Mouse (Mus musculus): Measurements from ENCODE around the gene Tlk2.
"Not testable (repeated sequence)": the region's sequence is repeated elsewhere in the genome, so short reads cannot be mapped to it uniquely, and the experiment has no call there.

The Tlk2 gene

DNA sequence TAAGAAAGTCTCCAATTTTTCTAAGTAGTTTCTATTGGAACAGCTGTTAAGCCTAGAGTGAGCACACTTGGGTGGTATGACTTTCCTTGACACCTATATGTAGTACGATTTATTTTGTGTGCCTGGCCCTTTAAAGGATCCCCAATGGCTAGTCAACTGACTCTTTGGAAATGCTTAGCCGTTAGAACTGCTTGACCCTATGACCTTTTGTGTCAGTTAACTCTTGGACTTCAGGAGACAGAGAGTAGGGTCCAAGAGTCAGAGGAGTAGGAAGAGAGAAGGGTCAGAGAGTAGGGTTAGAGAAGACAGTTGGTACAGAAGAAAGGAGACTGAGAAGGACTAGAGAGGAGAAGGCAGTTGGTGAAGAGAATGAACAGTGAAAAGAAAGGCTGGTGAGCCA lies at the start of gene Tlk2:
Gene Tlk2, plus strand, starts transcription at position 292 of the 400 bp plus-strand sequence.
- DNase-seq (ENCODE audit: low spot score in 2 of 2), result no peak

DNA sequence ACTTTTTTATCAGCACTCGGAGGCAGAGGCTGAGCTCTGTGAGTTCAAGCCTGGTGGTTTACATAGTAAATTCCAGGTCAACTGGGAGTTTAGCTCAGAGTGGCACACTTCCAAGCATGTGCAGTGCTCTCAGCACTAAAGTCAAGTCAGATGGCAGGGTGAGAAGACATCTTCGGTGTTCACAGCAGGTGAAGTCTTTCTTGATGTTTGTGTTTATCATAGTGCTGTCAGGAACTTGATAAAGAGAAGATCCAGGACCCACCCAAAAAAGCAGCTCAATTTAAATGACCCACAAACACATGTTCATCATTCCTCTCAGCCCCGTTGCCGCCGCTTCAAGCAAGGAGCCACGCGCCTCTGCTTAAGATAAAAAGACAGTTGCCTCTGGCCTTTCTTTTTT lies 42.9 kb upstream of the Tlk2 start:
- DNase-seq (ENCODE audit: low spot score in 2 of 2), result no peak

DNA sequence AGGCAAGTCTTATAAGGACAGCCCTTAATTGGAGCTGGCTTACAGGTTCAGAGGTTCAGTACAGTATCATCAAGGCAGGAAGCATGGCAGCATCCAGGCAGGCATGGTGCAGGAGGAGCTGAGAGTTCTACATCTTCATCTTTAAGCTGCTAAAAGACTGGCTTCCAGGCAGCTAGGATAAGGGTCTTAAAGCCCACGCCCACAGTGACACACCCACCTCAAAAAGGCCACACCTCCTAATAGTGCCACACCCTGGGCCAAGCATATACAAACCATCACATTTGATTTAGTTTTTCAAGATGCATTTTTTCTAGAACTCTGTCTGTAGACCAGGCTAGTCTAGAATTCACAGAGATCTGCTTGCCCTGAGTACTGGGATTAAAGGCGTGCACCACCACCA lies 41.4 kb upstream of the Tlk2 start:
- not testable (repeated sequence) for DNase-seq (ENCODE audit: low spot score in 2 of 2)

DNA sequence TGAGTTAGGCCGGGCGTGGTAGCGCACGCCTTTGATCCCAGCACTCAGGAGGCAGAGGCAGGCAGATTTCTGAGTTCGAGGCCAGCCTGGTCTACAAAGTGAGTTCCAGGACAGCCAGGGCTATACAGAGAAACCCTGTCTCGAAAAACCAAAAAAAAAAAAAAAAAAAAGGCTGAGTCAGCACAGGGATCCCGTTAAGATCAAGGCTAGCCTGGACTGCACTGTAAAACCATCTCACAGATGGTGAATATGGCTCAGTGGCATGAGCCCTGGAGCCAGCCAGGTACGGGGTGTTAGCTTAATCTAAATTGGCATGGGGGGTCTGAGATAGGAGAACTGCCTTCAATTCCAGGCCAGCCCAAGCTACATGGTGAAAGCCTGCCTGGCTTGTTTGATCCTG lies 38.1 kb upstream of the Tlk2 start:
- DNase-seq (ENCODE audit: low spot score in 2 of 2), result not testable (repeated sequence)

DNA sequence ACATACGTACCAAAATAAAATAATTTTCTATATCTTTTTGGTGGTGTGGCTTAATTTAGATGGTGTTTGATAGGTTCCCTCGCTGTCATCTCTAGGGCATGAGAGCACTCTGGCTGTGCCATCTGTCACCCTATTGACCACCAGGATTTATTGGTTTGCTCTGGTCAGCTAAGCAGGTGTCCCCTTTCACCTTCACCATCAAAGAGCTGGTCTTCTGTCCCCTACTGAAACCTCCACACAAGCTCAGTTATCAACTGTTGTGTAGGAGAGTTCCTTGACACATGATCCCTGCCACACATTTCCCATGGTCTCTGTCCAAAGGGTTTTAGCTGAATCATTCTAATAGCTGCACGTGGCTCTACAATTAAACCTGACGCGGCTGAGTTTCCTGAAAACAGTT lies 37.5 kb upstream of the Tlk2 start:
- DNase-seq (ENCODE audit: low spot score in 2 of 2), result no peak

DNA sequence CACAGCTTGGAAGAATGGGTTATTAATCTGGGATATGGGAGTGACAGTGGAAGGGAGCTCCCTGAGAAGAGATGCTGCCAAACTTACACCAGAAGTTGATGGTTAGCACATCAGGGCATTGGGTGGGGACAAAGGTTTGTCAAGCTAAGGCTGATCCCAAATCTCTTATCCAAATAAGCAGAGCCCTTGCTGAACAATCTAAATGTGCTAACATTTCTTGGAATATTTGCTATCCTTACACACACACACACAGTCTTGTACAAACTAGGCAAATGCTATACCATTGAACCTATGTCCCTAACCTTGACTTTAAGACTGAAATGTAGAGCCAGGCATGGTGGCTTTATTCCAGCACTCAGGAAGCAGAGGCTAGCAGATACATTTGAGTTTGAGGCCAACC lies 35.0 kb upstream of the Tlk2 start:
- DNase-seq (ENCODE audit: low spot score in 2 of 2), result no peak

DNA sequence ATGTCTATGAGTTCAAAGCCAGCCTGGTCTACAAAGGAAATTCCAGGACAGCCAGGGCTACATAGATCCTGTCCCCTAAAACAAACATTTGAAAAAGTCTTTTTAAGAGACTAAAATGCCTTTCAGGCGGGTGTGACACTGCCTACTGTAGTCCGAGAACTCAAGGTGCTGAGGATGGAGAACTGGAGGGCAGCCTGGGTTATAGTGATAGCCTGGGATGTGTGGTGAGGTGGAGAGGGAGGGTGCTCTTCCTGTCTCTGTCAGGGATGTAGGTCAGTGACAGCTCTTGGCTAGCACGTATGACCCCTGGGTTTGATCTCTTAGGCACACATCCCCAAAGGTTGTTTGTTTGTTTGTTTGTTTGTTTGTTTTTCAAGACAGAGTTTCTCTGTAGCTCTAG lies 34.5 kb upstream of the Tlk2 start:
- no peak for DNase-seq (ENCODE audit: low spot score in 2 of 2)

DNA sequence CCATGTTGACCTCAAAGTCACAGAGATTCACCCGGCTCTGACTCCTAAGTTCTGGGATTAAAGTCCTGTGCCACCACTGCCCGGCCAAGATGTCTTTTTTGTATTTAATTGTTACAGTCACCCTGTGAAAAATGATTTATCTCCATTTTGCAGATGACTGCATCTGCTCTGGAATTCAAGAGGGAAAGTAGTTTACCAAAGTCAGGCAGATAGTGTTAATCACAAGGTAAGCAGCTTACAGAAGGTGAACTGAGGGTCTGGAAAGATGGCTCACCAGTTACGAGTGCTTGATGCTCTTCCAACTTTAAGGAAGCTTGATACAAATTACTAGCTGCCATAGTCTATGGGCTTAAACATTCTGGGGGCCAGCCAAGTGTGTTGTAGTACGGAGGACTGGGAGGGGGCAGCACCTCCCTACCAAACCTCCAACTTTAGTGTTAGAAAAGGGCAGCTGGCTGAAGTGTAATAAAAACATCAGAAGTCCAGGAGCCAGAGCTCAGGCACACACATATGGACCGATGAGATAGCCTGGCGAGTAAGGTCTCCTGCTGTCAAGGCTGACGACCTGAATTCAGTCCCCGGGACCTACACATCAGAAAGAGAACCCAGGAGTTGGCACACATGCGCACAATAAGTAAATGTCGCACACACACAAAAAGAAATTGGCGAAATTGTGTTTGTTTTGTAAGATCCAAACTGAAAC lies 33.9 kb upstream of the Tlk2 start:
- DNase-seq (ENCODE audit: low spot score in 2 of 2), result no peak

DNA sequence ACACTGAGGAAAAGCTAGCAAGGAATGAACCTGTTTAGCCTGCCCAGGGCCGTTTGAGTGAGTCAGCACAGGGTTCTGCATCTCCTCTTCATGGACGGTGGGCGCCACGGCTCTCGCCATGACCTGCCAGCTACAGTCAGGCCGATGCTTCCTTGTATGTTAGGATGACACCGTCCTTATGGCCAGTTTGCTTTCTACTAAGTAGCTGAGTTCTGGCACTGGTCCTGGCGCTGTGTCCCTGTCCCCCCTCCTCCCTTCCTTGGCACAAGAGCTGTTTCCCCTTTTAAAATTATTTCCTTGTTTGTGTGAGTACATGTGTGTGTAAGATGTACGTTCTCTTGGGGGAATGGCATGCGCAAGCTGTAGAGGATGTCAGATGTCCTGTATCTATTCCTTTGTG lies 33.4 kb upstream of the Tlk2 start:
- DNase-seq (ENCODE audit: low spot score in 2 of 2), result no peak

DNA sequence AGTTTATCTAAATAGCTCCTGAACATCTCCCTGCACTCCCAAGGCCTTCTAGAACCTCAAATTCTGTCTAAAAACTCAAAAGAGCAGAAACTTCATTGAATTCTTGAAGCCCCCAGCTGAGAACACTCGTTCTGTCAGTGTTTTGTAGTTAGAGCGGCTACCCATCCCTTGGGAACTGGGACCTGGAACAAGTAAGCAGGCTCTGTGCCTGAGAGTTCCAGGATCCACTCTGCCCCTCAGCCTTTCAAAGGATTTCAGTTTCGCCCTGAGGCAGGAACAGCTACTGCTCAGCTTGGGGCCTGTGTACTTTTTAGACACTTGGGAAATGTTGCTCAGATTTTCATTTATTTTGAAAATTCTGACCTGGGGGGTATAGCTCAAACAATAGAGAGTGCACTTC lies 32.0 kb upstream of the Tlk2 start, which contains the start of gene Gm10842:
Gene Gm10842, plus strand, starts transcription at position 301 of the 400 bp plus-strand sequence.
- no peak for DNase-seq (ENCODE audit: low spot score in 2 of 2)

DNA sequence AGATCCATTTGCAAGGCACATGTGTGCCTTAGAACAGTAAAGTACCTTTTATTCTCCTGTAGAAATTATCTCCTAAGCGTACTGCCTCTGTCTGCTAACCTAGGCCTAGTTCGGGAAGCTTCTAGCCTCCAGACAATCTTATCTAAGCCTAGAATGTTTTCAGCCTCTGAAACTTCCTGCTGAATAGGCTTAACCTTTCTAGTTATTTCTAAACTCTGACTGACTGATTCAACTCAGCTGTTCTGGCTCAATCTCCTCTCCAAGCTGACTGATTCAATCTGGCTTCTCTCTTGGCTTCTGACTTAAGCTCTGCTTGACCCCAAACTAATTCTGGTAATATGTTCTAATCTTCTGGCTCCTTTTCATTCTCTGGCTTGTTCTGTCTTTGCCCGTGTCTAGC lies 29.3 kb upstream of the Tlk2 start:
- DNase-seq (ENCODE audit: low spot score in 2 of 2), result no peak

DNA sequence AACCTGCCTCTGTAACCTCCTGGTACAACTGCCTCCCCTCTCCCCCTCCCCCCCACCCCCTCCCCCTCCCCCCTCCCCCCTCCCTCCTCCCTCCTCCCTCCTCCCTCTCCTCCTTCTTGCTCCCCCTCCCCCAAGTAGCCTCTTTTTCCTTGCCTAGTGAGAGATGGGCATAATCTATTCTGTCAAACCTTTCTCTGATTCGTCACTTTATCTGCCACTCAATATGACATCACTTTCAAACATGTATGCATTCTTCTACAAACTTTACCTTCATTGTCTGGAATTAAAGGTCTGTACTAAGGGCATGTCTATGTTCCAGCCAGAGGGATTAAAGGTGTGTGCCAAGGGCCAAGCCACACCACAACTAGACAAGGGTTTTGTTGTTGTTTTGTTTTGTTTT lies 28.8 kb upstream of the Tlk2 start:
- DNase-seq (ENCODE audit: low spot score in 2 of 2), result no peak

DNA sequence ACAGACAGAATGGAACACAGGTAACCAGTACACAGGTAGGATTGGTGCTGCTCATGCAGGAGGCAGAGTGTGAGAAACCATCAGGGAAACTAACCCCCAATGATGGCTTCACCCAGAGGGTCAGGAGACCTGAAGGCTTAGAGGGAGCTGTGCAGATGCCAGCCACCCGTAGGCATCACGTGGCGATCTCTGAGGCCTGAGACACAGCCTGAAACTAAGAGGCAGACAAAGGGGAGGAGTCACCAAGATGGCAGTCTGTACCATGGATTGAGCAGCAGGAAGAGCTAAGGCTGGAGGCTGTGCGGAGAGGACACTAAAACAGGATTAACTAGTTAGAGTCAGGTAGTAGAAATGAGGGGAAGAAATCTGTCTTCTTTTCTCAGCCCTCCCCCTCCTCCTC lies 27.9 kb upstream of the Tlk2 start:
- no peak for DNase-seq (ENCODE audit: low spot score in 2 of 2)

DNA sequence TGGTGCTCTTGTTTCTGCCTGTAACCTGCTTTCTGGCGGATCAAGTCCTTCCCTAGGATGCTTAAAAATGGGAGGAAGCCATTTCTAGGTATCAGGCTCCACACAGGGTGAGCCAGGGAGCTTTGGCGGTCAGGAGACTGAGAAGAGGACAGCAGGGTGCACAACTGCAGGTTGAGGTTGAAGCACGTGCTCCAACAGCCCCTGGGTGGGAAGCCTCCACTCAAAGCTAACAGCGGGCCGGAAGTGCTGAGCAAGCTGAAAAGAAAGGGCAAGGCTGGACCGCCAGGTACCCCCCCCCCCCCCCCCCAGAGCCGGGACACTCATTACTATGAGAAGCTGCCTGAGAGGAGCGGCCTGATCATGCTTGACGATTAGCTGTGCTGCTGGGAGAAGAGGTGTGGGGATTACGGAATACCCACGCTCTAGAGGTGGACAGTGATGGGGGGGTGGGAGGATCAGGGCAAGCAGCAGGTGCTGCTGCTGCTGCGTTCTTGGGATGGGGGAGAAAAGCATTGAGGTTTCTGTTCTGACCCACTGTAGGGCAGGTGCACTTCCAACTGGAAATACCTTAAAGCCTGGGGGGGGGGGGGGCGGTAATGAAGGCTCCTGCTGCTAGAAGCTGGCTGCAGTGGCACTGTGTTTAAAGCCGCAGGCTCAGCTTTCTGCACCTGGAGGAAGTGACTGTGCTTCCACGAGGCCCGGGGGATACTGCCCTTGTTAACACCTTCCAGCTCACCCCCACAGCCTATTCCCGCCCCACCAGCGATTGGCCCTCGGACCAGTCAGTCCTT lies 27.2 kb upstream of the Tlk2 start:
- DNase-seq (ENCODE audit: low spot score in 2 of 2), result no peak

DNA sequence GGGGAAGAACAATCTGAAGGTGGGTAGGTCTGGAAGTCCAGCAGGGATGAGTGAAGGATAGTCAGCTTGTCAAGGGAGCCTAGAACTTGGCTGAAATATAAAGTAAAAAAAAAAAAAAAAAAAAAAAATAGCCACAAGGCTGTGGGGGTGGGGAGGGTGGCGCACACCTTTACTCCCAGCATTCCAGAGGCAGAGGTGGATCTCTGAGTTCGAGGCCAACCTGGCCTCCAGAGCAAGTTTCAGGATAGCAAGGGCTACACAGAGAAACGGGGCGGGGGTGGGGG lies 26.6 kb upstream of the Tlk2 start:
- no peak for DNase-seq (ENCODE audit: low spot score in 2 of 2)

DNA sequence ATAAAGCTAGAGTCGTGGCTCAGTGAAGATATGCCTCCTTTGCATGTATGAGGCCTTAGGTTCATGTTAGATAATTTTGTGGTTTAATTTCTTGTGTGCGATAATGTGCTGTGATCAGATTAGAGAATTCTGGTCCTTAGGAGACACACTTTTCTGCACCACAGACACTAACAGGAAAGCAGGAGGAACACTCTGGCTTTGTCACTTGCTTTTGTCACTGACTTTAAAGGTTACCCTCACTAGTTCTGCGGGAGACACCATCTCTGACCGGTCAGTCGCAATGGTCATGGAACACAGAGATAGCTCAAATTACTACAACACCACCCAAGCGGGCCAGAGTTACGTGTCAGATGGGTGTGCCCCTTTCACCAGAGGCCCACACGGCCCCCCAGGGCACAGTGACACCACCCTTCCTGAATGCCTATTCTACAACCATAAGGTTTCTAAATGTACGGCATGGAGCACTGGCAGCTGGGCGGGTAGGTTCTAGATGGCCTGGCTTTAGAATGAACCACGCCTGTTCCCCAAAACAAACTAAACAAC lies 26.2 kb upstream of the Tlk2 start:
- no peak for DNase-seq (ENCODE audit: low spot score in 2 of 2)

DNA sequence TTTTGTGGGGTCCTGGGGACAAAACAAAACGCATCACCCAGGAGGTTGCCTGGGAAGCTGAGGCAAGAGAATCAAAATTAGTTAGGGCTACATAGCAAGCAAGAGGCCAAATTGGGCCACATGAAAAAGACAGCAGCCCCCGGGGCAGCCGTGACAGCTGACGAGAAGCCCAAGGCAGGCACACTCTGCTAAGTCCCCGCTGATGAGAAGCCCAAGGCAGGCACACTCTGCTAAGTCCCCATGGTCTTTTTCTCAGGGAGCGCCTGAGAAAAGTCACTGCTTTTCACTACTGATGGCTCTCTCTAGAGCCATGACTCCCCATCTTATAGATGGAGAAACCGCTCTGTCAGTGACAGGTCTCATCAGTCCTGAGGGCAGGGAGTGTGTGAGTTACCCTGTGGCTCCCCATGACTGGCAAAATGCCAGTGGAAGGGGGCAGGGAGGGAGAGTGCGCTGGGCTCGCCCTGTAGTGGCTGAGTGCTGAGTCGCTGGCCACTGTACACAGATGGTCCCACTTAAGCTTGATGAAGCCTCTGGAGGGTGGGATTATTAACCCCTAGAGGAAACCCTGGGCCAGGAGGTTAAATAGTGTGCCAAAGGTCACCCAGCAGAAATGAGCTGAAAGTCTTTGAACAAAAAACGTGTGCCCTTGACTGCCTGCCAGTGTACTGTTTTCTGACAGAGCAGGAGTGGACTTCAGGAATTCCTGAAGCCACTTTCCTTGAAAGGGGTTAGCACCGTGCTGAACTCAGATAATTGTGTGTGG lies 25.4 kb upstream of the Tlk2 start:
- DNase-seq (ENCODE audit: low spot score in 2 of 2), result no peak

DNA sequence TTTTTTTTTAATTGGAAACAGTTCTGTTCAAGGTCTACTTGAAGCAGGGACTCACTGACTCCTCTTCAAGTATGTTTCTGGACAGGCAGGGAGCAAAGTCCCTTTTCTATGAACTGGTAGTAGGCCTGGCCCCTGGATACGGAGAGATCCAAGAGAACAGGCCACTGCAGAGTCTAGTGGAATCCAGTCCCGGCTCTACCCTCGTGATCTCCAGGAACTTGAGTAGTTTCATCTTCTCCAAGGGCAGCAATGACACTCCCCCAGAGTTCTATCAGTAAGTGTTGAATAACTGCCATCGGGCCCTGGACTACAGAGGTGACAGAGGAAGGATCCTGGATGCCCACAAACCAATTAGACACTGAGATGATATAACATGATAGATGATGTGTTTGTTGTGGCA lies 22.7 kb upstream of the Tlk2 start:
- no peak for DNase-seq (ENCODE audit: low spot score in 2 of 2)

DNA sequence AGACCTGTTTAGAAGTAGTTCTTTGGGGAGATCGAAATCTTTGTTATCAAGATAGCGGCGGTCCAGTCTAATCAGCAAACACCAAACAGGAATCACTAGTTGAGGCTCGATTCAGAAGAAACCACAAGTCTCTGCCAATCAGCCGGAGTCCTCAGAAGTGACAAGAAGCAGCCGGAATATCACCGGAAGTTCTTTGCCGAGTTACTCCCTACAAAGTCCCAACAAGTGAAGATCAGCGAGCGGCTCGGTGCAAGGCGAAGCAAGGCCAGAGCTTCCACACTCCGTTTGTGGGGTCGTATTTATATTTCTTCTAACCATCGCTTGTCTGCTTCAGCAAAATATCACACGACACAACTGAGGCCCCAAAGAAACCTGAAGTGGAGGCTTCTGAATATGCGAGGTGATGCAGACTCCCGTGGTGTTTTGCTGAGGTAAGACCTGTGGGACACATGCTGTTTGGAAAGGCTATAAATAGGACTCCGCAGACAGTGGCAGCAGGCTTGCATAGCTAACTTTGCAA lies 21.8 kb upstream of the Tlk2 start:
- no peak for DNase-seq (ENCODE audit: low spot score in 2 of 2)

DNA sequence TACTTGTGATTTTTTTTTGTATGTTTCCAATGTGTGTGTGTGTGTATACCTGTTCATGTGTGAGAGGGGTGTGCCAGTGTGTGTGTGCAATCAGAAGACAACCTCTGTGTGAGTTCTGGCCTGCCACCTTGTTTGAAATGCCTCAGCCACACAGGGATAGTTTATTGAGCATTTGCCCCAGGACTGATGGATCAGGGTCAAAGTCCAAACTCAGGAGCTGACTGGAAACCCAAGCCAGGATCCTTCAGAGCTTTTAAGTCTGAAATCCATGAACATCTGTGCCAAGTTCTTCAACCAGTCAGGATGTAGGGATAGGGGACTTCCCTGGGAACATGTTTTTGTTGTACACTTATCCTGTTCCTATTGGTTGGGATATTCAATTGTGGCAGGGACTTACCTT lies 20.6 kb upstream of the Tlk2 start:
- no peak for DNase-seq (ENCODE audit: low spot score in 2 of 2)

DNA sequence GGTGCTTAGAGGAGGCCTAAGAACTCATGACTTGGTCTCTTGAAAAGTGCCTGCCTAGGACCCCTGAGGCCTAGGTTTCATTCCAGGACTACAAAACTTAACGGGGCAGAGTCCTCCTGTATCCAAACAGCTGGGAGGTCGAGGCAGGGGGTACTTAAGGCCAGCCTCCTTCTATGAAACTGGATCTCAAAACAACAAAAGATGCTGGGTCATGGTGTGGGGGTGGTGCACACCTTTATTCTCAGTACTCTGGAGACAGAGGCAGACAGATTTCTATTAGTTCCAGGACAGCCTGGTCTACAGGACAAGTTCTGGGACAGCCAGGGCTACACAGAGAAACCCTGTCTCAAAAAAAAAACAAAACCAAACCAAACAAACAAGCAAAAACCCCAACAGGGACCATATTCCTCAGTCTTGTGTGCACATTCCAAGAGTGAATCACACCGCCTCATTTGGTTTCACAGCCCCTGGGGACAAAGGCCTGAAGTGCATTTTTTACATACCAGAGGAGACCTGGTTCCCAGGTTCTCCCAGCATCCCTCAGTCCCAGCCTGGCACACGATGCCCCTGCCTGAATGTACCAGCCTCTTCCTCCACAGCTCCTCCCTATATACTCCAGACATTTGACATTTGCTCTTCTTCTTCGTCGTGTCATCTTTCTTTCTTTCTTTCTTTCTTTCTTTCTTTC lies 18.8 kb upstream of the Tlk2 start:
- no peak for DNase-seq (ENCODE audit: low spot score in 2 of 2)

DNA sequence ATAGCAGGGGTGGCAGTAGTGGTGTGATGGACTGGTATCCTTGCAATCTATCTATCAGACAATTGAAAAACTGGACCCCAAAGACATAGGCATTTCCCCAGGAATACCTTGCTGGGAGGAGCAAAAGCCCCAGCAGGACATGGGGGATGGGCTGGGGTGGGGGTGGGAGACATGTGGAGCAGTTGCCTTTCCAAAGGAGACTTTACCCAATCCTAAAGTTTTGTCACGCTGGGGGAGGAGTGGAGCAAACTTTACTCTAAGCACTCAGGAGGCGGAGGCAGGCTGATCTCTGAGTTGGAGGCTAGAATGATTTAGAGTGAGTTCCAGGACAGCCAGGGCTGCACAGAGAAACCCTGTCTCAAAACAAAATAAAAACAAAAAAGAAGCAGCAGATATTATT lies 17.2 kb upstream of the Tlk2 start:
- no peak for DNase-seq (ENCODE audit: low spot score in 2 of 2)
